Mouse (Mus musculus) layer of hippocampus, adult 18-20 months (tissue): ENCODE measurements around the gene Gm21732. TPM values are rescaled to one million over a fixed set of nuclear protein-coding genes. Genes with fewer than 3 reads are reported as not detected.
"Not testable (repeated sequence)": the region's sequence is repeated elsewhere in the genome, so short reads cannot be mapped to it uniquely, and the experiment has no call there.

Source experiments
- DNase-seq, 2 experiments: peaks; one replicate each; pipeline ENCODE4 v3.0.0; 2022; ENCODE audit warnings: low spot score in 2 of 2
- long read RNA-seq: library from polyadenylated mRNA; stranded (forward); transcript quantifications from one replicate; pipeline ENCODE4 v2.0.0, GENCODE M21; 2021
- total RNA-seq, 2 experiments: library from RNA; stranded (reverse); gene quantifications; 2 replicates each; pipeline ENCODE4 v1.2.3; 2021

Gm21732 gene
- not detected for total RNA-seq
- long read RNA-seq = 0 reads

GRCm38 (mm10) chrY:38575591-38575990 lies at the start of gene Gm21732:
Gm21732 (minus strand) TSS chrY:38575691.
- DNase-seq = not testable (repeated sequence)

Other genes starting within 250 kb of the Gm21732 start
- not detected for gene Gm20897, start 73.5 kb downstream of the Gm21732 start, total RNA-seq